Mouse (Mus musculus): ENCODE results near the gene Gzmm.
"Not testable (repeated sequence)": the region's sequence is repeated elsewhere in the genome, so short reads cannot be mapped to it uniquely, and the experiment has no call there.

The Gzmm gene

GRCm38 (mm10) chr10:79681591-79682245, 7.1 kb upstream of the Gzmm start, which contains the start of gene Cdc34:
Gene Cdc34 (plus strand): TSS chr10:79682195.
- peak; percentile 99 for DNase-seq (ENCODE audit: low spot score)

GRCm38 (mm10) chr10:79682551-79682915, 6.3 kb upstream of the Gzmm start:
- DNase-seq (ENCODE audit: low spot score): peak; percentile 62

- DNase-seq (ENCODE audit: low spot score): peak; percentile 84
Measured at GRCm38 (mm10) chr10:79682916-79683582, 5.8 kb upstream of the Gzmm start.

GRCm38 (mm10) chr10:79683726-79684640, 4.8 kb upstream of the Gzmm start:
- no peak for DNase-seq (ENCODE audit: low spot score)

- no peak for DNase-seq (ENCODE audit: low spot score)
Measured at GRCm38 (mm10) chr10:79684770-79685600, 3.8 kb upstream of the Gzmm start.

- DNase-seq (ENCODE audit: low spot score): no peak
Measured at GRCm38 (mm10) chr10:79686219-79686618, 2.6 kb upstream of the Gzmm start.

- DNase-seq (ENCODE audit: low spot score): no peak
Measured at GRCm38 (mm10) chr10:79686691-79687090, 2.1 kb upstream of the Gzmm start.

GRCm38 (mm10) chr10:79687513-79687912, 1.3 kb upstream of the Gzmm start:
- no peak for DNase-seq (ENCODE audit: low spot score)

- DNase-seq (ENCODE audit: low spot score): no peak
Measured at GRCm38 (mm10) chr10:79689178-79689577, 358 bp downstream of the Gzmm start.

- no peak for DNase-seq (ENCODE audit: low spot score)
Measured at GRCm38 (mm10) chr10:79691986-79692548, 3.2 kb downstream of the Gzmm start.

GRCm38 (mm10) chr10:79693580-79694378, 5.0 kb downstream of the Gzmm start:
- DNase-seq (ENCODE audit: low spot score): no peak

- no peak for DNase-seq (ENCODE audit: low spot score)
Measured at GRCm38 (mm10) chr10:79694379-79694655, 5.5 kb downstream of the Gzmm start.

- DNase-seq (ENCODE audit: low spot score): peak; percentile 89
Measured at GRCm38 (mm10) chr10:79695231-79696128, 6.7 kb downstream of the Gzmm start.

- DNase-seq (ENCODE audit: low spot score): no peak
Measured at GRCm38 (mm10) chr10:79696129-79696651, 7.4 kb downstream of the Gzmm start.

GRCm38 (mm10) chr10:79697916-79698315, 9.1 kb downstream of the Gzmm start:
- DNase-seq (ENCODE audit: low spot score): no peak

- DNase-seq (ENCODE audit: low spot score): no peak
Measured at GRCm38 (mm10) chr10:79698459-79698858, 9.6 kb downstream of the Gzmm start.

- no peak for DNase-seq (ENCODE audit: low spot score)
Measured at GRCm38 (mm10) chr10:79700676-79701075, 11.9 kb downstream of the Gzmm start.

- DNase-seq (ENCODE audit: low spot score): no peak
Measured at GRCm38 (mm10) chr10:79701443-79702129, 12.8 kb downstream of the Gzmm start.

GRCm38 (mm10) chr10:79702970-79703369, 14.2 kb downstream of the Gzmm start:
- not testable (repeated sequence) for DNase-seq (ENCODE audit: low spot score)

All from testis, postnatal 10 days (tissue).